Mouse (Mus musculus) cerebellum, adult 8-10 months (tissue): ENCODE data around the gene 1700012B09Rik.
A peak's percentile ranks its signal among the peaks of the same experiment; 100 is the strongest.

ENCODE experiments used
- DNase-seq: peaks from one replicate; pipeline ENCODE4 v3.0.0; 2022

Gene 1700012B09Rik

GRCm38 (mm10) chr9:14770803-14771471 lies at the start of gene 1700012B09Rik:
TSS of gene 1700012B09Rik (minus strand) at chr9:14771030.
- no peak for DNase-seq

- no peak for DNase-seq
Measured at GRCm38 (mm10) chr9:14810111-14810510, 39.3 kb upstream of the 1700012B09Rik start.

- DNase-seq: no peak
Measured at GRCm38 (mm10) chr9:14806786-14807185, 36.0 kb upstream of the 1700012B09Rik start.

- no peak for DNase-seq
Measured at GRCm38 (mm10) chr9:14805714-14806113, 34.9 kb upstream of the 1700012B09Rik start.

- DNase-seq: no peak
Measured at GRCm38 (mm10) chr9:14787356-14787755, 16.5 kb upstream of the 1700012B09Rik start.

- DNase-seq: peak; percentile 93
Measured at GRCm38 (mm10) chr9:14784039-14785002, 13.5 kb upstream of the 1700012B09Rik start, which contains the start of the genes Mre11a and Ankrd49. TSS of gene Mre11a (plus strand) at chr9:14784654. TSS of gene Ankrd49 (minus strand) at chr9:14784856.

GRCm38 (mm10) chr9:14778341-14778740 lies 7.5 kb upstream of the 1700012B09Rik start:
- no peak for DNase-seq

GRCm38 (mm10) chr9:14773813-14774212 lies 3.0 kb upstream of the 1700012B09Rik start:
- DNase-seq: no peak

GRCm38 (mm10) chr9:14772074-14772473 lies 1.2 kb upstream of the 1700012B09Rik start:
- DNase-seq: no peak

- DNase-seq: no peak
Measured at GRCm38 (mm10) chr9:14769811-14770210, 1.0 kb downstream of the 1700012B09Rik start.

- DNase-seq: peak; percentile 12
Measured at GRCm38 (mm10) chr9:14764765-14765164, 6.1 kb downstream of the 1700012B09Rik start.

GRCm38 (mm10) chr9:14759261-14759660 lies 11.6 kb downstream of the 1700012B09Rik start:
- no peak for DNase-seq

- no peak for DNase-seq
Measured at GRCm38 (mm10) chr9:14758590-14758989, 12.2 kb downstream of the 1700012B09Rik start.

- no peak for DNase-seq
Measured at GRCm38 (mm10) chr9:14754469-14754868, 16.4 kb downstream of the 1700012B09Rik start.

GRCm38 (mm10) chr9:14753947-14754346 lies 16.9 kb downstream of the 1700012B09Rik start:
- no peak for DNase-seq

- DNase-seq: no peak
Measured at GRCm38 (mm10) chr9:14752001-14752522, 18.8 kb downstream of the 1700012B09Rik start, which contains the start of gene Fut4. TSS of gene Fut4 (minus strand) at chr9:14752393.

- DNase-seq: no peak
Measured at GRCm38 (mm10) chr9:14751503-14752000, 19.3 kb downstream of the 1700012B09Rik start.

- DNase-seq: no peak
Measured at GRCm38 (mm10) chr9:14750901-14751502, 19.8 kb downstream of the 1700012B09Rik start.

GRCm38 (mm10) chr9:14740151-14740924 lies 30.5 kb downstream of the 1700012B09Rik start, which contains the start of gene Piwil4:
TSS of gene Piwil4 (minus strand) at chr9:14740733.
- no peak for DNase-seq

- no peak for DNase-seq
Measured at GRCm38 (mm10) chr9:14739498-14740150, 31.2 kb downstream of the 1700012B09Rik start.

GRCm38 (mm10) chr9:14730941-14731541 lies 39.8 kb downstream of the 1700012B09Rik start:
- DNase-seq: no peak
